Mouse (Mus musculus) spleen, postnatal 4 days (tissue): ENCODE measurements around the gene Tnrc6c.
"Not testable (repeated sequence)": the region's sequence is repeated elsewhere in the genome, so short reads cannot be mapped to it uniquely, and the experiment has no call there.

ENCODE experiments used
- DNase-seq, 2 experiments: peaks; one replicate each; pipeline ENCODE4 v3.0.0; 2022; ENCODE audit warnings: low spot score in 2 of 2

Gene Tnrc6c

DNA sequence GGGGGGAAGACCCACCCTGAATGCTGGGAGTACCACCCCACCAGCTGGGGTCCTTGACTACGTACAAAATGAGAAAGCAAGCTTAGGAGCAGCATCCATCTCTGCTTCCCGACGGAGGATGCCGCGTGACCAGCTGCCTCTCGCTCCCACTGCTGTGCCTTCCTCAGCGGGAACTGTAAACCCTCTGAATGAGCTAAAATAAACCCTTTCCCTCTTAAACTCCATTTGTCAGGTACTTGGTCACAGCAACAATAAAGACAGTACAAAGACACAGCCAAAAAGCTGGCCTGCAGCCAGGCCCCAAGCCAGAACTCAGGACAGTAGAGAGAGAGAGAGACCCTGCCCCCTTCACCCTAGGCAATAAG lies 115.6 kb downstream of the Tnrc6c start:
- DNase-seq, result no peak

DNA sequence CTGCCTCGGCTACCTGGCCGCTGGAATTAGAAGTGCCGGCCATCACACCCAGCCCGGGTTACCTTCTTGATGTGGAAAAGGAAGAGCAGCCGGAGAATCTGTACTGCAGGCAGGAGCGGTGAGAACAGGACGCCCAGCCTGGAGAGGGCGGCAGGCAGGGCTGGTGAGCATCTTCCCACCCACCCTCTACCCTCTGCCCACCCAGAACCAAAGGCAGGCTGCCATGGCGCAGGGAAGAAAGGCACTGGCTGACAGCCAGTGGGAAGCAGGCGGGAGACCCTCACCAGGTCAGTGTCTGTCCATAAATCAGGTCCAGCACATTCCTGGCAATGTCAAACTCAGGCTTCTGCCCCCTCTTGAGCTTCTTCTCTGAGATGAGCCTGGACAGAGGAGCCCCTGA lies 116.3 kb downstream of the Tnrc6c start:
- DNase-seq, result no peak

DNA sequence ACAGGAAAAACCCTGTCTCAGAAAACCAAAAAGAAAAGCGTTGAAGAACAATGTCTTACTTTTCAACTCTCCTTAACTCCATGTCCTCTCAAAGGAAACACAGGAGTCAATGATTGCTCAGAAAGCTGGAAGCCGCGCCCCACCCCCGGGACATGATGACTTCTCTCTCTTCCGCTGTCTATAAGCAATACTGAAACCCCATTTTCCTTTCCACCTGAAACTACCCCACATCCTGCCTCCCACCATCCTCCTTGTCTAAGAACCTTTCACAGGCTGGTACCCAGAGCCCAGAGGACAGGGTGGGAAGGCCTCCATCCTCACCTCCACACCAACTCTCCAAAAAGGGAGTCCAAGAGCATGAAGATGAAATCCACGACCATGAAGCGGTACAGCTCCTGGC lies 118.3 kb downstream of the Tnrc6c start:
- no peak for DNase-seq

DNA sequence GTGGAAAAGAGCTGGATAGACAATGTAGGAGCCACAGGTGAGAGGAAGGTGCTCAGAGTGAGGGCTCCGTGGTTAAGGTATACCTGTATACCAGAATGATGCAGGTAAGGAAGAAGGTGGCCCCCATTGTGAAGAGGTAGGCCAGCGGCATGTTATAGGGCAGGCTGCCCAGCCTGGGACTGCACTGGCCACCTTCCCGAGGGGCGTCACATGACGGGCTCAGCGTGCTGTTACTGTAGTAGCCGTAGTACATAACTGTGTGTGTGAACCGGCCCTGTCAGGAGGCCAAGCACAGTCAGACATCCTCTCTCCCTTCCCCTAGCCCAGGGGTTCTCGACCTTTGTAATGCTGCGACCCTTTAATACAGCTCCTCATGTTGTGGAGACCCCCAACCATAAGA lies 120.8 kb downstream of the Tnrc6c start:
- no peak for DNase-seq

DNA sequence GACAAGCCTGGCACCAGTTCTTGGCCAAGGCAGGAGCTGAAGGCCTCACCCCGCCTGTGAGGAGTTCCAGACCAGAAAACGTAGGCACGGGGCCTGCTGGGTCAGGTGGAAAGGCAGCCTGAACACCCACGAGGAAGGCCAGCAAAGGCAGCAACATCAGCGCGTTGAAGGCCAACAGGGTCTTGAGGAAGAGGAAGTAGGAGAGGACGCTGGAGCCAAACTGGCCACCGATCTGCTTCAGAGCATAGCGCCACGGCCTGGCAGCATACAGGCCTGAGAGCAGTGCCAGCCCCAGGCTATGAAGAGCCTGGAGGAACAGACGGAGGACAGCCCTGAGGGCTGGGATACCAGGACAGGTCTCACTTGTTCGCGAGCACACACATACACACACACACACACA lies 121.5 kb downstream of the Tnrc6c start:
- no peak for DNase-seq

DNA sequence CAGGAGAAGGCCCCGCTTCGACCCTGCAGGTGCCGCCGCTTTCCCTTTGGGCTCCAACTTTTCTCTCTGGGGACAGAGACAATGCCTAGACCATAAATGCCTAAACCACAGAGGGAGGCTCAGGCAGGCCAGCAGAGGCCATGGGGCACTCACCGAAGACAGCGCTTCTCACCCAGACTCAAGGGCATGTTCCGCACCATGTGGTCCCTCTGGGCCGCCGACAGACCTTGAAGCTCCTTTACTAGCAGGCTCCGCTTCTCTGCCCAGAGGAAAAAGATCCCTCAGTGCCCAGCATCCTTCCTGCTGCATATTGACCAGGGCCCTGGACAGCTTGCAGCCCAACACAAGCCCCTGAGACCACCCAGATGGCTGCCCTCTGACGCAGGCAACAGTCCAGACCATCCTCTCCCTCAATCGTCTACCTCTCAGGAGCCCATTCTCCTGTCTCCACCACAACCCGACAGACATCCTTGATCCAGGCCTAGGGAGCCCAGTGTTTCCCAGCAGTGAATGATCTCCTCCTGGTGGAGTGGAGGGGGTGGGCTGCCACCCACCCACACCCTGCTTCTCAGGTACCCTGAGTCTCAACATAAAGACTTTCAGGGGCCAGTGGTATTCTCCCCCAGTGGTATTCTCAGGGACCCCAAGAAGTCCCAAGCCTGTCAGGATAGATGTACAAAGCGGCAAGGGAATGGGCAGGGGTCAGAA lies 122.2 kb downstream of the Tnrc6c start:
- DNase-seq, result no peak

DNA sequence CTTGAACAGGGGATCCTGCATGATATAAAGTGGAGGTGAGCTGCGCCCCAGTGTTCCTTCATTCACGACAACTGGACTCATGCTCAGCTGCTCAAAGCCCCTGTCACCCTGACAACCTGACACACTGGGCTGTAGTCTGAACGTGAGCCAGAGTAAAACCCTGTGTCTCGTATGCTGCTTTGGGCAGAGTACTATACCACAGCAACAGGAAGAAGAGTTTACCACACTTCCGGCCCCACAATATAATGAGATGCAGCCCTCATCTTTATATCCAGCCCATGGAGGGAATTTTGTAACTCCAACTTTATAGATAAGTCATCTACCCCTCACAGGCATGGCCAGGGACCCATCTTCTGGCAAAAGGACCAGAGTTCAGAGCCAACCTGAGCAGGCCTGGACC lies 123.0 kb downstream of the Tnrc6c start:
- DNase-seq, result no peak

DNA sequence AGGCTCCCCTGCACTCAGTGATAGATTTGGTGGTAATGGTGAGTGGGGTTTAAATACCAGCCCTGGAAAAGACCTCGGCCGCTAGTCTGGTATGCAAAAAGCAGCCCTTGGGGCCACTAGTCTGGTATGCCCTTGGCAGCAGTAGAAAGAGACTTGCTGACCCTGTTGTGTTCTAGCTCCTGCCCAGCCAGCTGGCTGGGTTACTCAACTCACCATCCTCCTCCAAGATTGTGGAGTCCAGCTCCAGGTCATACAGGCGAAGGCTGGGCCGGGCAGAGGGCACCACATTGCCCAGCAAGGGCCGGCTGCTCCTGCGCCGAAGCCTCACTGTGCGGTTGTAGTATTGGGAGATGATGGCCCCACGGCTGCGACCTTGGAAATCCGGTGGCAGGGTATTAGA lies 123.9 kb downstream of the Tnrc6c start:
- no peak for DNase-seq

DNA sequence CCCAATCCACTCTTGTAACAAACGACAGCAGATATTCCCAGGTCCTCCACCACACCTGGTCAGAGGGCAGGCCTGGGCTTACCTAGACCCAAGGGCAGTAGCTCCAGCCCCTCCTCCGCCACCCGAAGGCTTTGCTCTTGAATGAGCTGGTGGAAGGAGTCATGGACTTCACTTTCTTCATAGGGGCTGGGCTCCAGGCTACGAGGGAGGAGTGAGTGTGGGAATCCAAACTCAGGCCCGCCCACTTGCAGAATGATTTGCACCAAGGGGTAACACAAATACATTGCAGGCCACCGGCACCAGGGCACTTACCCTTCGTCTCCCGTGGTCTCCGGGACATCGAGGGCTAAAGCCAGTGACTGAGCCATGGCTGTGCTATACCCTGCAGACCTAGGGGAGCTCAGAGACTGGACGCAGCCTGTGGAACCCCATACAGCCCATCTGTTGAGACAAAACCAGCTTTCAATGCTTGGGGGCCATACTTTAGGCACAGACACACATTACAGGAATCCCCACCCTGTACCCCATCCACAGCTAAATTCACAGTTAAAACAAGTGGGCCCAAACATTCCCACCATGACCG lies 124.9 kb downstream of the Tnrc6c start:
- DNase-seq, result peak; percentile 70 to 83

DNA sequence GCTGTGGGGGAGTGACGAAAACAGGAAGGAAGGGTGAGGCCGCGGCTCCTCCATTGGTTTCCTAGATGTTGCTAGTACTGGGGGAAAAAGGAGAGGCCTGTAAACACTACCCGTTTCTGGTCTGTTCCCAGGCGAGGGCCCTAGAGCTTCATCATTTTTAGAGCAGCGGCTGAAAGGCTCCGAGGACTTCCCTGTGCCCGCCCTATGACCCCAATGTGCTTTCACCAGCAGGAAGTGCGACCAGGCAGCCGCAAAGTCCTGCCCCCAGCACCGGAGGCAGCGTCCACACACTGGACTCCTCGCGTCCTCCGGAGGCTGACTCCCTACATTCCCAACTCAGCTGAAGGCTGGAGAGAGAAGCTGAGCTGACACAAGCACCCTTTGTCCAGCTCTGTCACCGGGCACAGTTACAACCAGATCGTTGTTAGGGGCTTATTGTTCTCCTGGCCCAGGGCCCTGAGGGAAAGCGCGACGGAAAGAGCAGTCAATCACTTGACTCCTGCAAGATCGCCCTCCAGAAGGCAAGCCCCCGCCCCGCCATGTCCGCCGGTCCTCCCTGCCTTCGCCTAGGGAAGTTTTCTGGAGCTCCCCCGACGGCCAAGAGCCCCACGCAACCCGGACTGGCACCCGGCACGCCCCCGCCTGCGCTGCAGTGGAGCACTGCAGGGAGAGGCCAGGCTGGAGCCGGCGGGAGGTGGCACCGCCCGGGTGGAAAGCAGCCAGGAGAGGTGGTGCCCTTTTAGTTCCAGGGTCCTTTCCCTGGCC lies 125.5 kb downstream of the Tnrc6c start:
- peak; percentile 79 to 88 for DNase-seq

DNA sequence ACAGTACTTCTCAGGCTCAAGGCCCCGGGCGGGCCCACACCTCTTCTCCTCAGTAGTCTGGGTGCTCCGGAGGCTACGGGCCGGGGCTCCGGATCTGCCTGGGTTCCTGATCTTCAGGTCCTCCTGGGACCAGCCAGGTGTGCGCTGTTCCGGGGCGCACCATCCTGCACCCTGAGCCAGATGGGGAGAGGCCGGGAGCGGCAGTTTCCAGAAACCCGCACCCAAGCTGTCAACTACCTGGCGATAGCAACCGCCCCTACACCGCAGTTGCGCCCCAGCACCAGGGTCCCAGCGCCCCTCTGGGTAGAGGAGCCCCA lies 126.1 kb downstream of the Tnrc6c start:
- DNase-seq, result no peak

DNA sequence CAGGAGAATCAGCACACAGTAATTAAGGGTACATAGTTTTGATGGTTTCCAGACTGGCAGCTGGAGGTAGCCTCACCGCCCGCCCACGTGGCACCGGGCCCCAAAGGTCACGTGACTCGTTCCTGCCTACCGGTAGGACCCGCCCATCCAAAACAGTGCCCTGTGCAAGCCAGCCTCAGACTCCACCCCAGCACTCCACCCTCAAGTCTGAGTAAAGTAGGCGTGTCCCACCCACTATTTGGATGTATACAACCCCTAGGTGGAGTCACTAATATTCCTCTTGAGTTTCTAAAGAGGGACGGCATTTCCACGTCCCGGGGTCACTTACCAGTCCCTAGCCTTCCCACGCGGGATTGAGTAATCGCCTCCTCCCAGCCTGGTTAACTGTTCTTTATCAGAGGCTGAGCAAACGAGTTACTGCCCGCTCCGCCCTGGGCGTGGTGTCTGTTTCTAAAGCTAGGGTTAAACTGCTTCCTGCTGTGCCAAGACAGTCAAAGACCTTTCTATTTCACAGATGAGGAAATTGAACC lies 126.6 kb downstream of the Tnrc6c start:
- DNase-seq, result peak; percentile 95

DNA sequence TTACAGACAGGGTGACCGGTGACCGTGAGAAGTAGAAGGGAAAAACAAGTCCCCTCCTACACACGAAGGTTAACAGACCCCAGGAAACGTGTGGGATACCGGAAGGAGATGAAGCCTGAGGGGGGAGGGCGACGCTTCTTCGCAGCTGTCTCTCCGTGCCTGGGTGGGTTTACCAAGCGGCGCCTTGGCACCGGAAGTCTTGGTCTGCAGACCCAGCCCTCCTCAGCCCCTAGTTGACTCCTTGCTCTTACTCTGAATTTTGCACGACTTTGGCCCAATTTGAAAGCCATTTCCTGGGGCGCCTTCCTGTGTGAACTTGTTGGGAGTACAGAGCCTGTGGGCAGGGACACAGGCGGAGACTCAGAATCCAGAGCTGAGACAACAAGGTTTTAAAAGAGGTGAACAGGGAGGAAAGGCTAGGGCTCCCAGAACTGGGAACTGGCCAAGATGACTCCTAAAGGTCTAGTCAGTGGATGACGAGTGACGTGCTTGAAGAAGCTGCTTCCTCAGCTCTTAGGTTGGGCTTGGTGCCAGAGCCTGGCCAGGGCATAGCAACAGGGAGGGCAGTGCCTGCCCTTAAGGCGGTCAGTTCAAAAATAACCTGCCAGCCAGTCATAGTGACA lies 127.2 kb downstream of the Tnrc6c start:
- peak; percentile 81 to 89 for DNase-seq

DNA sequence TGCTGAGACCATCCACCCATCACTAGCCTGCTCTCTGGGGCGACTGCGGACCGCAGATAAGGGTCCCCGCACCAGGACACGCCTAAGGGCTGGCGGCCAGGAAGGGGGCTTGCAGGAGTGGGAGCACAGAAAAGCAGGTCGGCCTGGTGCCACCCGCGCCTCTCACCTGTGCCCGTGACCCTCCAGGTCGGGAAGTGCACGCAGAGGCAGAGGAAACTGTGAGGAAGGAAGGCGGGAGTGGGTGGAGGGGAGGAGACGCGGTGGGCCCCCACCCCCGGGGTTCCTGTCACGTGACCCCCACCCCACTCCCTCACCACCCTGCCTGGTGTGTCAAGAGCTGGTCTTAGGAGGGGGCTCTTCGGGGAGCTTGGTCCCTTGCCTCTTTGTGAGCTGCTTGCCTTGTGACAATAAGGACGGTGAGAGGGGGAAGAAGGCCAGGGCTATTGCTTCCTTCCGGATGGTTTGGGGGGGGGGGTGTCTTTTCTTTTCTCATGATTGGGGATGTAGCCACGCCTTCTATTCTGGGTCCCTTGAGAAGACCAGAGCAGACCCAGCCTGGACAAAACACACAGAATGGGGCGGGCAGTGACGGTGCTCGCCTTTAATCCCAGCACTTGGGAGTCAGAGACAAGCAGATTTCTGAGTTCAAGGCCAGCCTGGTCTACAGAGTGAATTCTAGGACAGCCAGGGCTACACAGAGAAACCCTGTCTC lies 128.1 kb downstream of the Tnrc6c start, which contains the start of the genes Tmc8 and Tmc6:
TSS of gene Tmc8 (plus strand) at position 84 of the 712 bp plus-strand sequence.
TSS of gene Tmc6 (minus strand) at position 206 of the 712 bp plus-strand sequence.
- DNase-seq, result peak; percentile 83 to 90

DNA sequence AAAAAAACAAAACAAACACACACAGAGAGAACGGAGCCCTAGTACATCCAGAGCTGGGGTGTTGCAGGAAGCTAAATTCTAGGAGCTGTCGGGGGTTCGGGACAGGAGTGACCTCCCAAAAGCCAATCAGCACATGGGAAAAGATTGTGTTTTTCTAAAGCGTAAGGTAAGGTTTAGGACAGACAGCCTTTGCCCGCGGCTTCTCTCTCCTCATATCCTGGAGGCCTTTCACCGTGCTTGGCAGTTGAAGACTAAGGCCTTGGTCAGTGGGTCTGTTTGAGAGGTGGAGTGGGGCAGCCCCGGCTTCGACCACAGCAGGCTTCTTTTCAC lies 128.6 kb downstream of the Tnrc6c start:
- no peak for DNase-seq

DNA sequence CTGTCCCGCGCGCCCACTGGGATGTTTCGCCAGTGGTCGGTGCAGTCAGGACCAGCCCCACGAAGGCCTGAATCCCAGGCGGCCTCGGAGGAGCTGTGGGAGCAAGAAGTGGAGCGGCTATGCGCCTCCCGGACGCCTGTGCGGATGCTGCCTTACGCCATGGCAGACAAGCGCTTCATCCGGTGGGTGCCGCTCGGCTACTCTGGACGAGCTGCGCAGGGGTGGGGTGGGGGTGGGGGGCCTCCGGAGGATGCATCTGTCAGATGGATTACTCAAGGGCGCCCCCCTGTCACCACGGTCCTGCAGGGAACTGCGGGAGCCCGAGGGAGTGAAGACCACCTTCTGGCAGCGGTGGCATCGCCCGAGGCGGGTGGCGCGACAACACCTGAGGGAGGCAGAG lies 129.0 kb downstream of the Tnrc6c start:
- peak; percentile 88 to 95 for DNase-seq

DNA sequence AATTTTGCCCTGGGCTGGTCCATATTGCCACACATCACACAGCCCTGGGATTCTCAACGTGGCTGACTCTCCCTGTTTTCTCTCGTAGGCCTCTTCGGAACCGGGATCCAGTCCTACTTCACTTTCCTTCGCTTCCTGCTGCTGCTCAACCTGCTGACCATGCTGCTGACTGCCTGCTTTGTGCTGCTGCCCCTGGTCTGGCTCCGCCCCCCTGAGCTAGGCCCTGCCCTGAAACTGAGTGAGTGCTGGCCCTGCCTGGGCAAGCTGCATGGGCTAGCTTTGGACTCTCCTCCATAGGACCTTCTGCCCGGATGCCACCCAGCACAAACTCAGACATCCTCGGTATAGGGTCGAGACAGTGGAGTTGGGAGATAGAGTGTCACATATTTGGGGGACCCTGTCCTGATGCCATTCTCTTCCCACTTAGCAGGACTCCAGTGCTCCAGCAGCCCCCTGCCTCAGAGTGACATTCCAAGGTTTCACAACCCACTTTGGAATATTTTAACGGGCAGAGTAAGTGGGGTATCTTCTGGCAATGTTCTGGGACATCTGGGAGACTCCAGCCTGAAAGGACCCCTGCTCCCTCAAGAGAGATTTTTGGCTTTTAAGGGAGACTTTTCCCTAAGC lies 129.7 kb downstream of the Tnrc6c start:
- DNase-seq, result peak; percentile 81 to 89

DNA sequence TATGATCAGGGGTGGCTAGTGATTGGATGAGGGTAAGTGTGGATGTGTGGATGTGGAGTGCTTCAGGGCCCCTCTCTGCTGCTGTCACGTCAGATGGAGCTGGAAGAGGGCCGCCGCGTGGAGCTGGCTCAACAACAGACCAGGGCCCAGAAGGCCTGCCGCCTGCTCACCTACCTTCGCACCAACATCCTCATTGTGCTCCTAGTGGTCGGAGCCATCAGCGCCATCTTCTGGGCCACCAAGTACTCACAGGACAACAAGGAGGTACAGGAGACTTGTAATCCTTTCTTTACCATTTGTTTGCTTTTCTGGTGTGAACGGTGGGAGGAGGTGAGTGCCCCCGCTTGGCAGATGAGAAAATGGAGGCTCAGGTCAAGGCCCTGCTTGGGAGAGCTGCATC lies 132.2 kb downstream of the Tnrc6c start:
- peak; percentile 80 to 88 for DNase-seq

DNA sequence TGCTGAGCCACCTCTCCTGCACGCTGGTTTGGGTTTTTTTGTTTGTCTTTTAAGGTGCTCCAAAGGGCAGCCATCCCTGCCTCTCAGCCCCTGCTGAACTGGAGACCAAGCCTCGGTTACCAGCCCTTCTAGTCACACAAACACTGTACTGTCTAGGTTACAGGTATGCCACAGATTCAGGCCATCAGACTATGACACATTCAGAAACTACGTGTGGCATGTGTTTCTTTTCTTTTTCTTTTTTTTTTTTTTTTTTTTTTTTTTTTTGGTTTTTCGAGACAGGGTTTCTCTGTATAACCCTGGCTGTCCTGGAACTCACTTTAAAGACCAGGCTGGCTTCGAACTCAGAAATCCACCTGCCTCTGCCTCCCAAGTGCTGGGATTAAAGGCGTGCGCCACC lies 134.4 kb downstream of the Tnrc6c start:
- not testable (repeated sequence) for DNase-seq

DNA sequence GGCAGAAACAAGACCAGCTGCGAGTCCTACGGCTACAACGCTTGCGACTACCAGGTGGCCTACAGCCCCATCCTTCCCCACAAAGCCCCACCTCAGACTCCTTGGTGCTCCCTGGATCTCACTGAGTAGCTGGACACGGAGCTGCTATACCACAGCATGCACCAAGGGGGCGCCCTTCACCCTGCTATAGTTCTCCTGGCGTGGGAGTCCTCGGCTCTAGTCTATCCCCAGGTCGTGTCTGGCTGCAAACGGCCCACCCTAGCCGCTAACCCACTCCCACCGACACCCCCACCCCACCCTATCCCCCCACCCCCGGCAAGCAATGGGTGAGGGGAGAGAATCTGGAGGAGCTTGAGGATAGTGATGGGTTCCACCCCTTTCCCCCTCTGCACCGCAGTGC lies 136.2 kb downstream of the Tnrc6c start:
- peak; percentile 82 to 93 for DNase-seq

DNA sequence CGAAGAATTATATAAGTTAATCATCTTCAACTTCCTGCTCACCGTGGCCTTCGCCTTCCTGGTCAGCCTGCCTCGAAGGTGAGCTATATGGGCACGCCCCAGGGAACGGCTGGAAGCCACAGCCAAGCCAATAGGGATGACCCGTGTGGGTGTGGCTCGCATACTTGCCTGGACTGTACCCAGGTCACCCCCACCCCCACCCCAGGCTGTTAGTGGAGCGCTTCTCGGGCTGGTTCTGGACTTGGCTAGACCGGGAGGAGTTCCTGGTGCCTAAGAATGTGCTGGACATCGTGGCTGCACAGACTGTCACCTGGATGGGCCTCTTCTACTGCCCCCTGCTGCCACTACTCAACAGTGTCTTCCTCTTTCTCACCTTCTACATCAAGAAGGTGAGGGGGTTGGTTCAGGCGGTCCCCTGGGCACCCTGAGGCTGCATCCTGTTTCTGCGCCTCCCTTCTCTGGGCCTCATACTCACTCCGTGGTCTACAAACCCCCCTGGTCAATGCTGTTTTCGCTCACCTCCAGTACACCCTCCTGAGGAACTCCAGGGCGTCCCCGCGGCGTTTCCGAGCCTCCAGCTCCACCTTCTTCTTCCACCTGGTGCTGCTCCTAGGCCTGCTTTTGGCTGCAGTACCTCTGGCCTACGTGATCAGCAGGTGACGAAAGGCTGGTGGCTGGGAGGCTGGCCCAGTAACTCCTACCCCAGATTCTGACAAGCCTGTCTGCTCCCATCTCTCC lies 136.8 kb downstream of the Tnrc6c start:
- DNase-seq, result peak; percentile 61 to 82
